ENCODE assay signal across 7 mouse cellular contexts in the genomic region with DNA sequence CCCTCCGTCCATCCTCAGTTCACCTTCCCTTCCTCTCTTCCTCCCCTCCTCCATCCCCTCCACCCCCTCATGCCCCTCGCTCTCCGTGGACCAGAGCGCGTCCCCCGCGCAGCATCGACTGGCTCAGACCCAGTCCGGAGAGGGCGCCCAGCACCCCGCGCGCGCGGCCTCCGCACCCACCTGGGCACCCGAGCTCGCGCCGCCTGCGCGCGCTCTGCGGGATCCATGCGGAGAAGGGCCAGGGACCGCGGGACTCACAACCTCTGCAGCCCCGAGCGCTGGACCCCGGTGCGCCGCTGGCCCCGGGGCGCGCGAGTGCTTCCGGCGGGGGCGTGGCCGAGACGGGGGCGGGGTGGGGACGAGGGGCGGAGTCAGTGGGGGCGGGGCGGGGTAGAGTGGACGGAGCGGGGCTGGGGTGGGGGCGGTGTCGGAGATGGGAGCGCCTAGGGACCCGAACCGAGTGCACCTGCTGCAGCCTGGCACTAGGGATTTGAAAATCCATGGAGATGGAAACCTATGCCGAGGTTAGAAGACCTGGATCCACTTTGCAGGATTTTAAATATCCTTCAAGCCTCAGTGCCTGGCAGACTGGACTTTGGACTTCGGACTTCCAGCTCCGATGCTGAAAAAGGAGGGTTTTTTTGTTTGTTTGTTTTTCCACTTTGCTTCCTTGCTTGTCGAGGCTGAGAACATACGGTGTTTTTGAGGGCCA. TPM values are rescaled to one million over a fixed set of nuclear protein-coding genes. Genes with fewer than 3 reads are reported as not detected.
DNase-seq lines count a peak whose midpoint lies in the region; ATAC-seq and TF ChIP-seq lines count a peak whose summit lies in the region.

A gene (minus strand): TSS at position 320 of the 712 bp plus-strand sequence.

- no peak within 1 kb of the TSS for H3K27ac ChIP-seq in hindbrain, embryonic 13.5 days
- no peak within 1 kb of the TSS for H3K27ac ChIP-seq in limb, embryonic 14.5 days (replicated peaks; ENCODE audit: low read depth, low read length)
- H3K27ac ChIP-seq in midbrain, embryonic 13.5 days = no peak within 1 kb of the TSS
- no peak within 1 kb of the TSS for H3K27ac ChIP-seq in testis, adult 2 months (ENCODE audit: control insufficient read depth, insufficient read depth, low read depth, low read length)

- H3K4me3 ChIP-seq in E14TG2a.4 (replicated peaks; ENCODE audit: low read length) = peak within 1 kb of the TSS; percentile 95
- peak within 1 kb of the TSS; percentile 78 for H3K4me3 ChIP-seq in hindbrain, embryonic 13.5 days
- H3K4me3 ChIP-seq in limb, embryonic 14.5 days (replicated peaks; ENCODE audit: low read length) = peak within 1 kb of the TSS; percentile 82
- peak within 1 kb of the TSS; percentile 78 for H3K4me3 ChIP-seq in midbrain, embryonic 13.5 days (replicated peaks)
- peak within 1 kb of the TSS; percentile 87 for H3K4me3 ChIP-seq in testis, adult 2 months (ENCODE audit: control insufficient read depth, low read depth, low read length)

- H3K4me2 ChIP-seq in hindbrain, embryonic 13.5 days = peak within 1 kb of the TSS; percentile 87
- H3K4me2 ChIP-seq in limb, embryonic 14.5 days (replicated peaks; ENCODE audit: low read depth, low read length, severe bottlenecking) = peak within 1 kb of the TSS; percentile 84
- peak within 1 kb of the TSS; percentile 87 for H3K4me2 ChIP-seq in midbrain, embryonic 13.5 days (replicated peaks)

- WGBS in hindbrain, embryonic 13.5 days = under 1% methylated on average over 51 of the region's 58 CpGs
- under 1% methylated on average over 42 of the region's 58 CpGs for WGBS in limb, embryonic 14.5 days
- under 1% methylated on average over 58 of the region's 58 CpGs for WGBS in midbrain, embryonic 13.5 days

- no peak for TF ChIP-seq CTCF in E14TG2a.4 (conservative IDR thresholded peaks at IDR 0.05; ENCODE audit: low read length)
- no peak for TF ChIP-seq CTCF in testis, adult 2 months (IDR thresholded peaks at IDR 0.05; ENCODE audit: control insufficient read depth, insufficient read depth, insufficient replicate concordance, low read depth, low read length)

- peaks cover 79% of the 10 kb centered on the region for H3K4me1 ChIP-seq in E14TG2a.4 (replicated peaks; ENCODE audit: low read depth, low read length)
- peaks cover 17% of the 10 kb centered on the region for H3K4me1 ChIP-seq in hindbrain, embryonic 13.5 days (replicated peaks)
- 0 out of 2 replicates have a peak, but pooled peaks cover 6% of the 10 kb centered on the region for H3K4me1 ChIP-seq in limb, embryonic 14.5 days (ENCODE audit: control insufficient read depth, insufficient read depth, low read length)
- H3K4me1 ChIP-seq in midbrain, embryonic 13.5 days (replicated peaks) = peaks cover 17% of the 10 kb centered on the region
- H3K4me1 ChIP-seq in testis, adult 2 months (ENCODE audit: control insufficient read depth, insufficient read depth, low read length) = peaks cover 17% of the 10 kb centered on the region

- TF ChIP-seq POLR2A in limb, embryonic 14.5 days (IDR thresholded peaks at IDR 0.05; ENCODE audit: borderline replicate concordance, extremely low read depth, insufficient read depth, insufficient read length) = no peak
- TF ChIP-seq POLR2A in testis, adult 2 months (IDR thresholded peaks at IDR 0.05; ENCODE audit: control insufficient read depth, low read depth, low read length) = no peak

- peaks cover 41% of the 10 kb centered on the region for H3K36me3 ChIP-seq in E14TG2a.4 (ENCODE audit: insufficient read depth, low read length)
- no peaks in the 10 kb centered on the region for H3K36me3 ChIP-seq in hindbrain, embryonic 13.5 days
- no peaks in the 10 kb centered on the region for H3K36me3 ChIP-seq in limb, embryonic 14.5 days (ENCODE audit: control insufficient read depth, insufficient read depth, low read length)
- no peaks in the 10 kb centered on the region for H3K36me3 ChIP-seq in midbrain, embryonic 13.5 days
- no peaks in the 10 kb centered on the region for H3K36me3 ChIP-seq in testis, adult 2 months (ENCODE audit: control insufficient read depth, insufficient read depth, low read length)

- ATAC-seq in activated CD4-positive, CD25-positive, alpha-beta regulatory T cell, adult 4 months = peak; percentile 36
- peak; percentile 19 for ATAC-seq in erythroid progenitor cell, adult 5-6 weeks (replicated peaks; ENCODE audit: low FRiP score, poor library complexity, severe bottlenecking)
- peak; percentile 78 for ATAC-seq in hindbrain, embryonic 13.5 days (ENCODE audit: low FRiP score)
- peak; percentile 80 for ATAC-seq in limb, embryonic 14.5 days (ENCODE audit: low FRiP score, low read depth)
- ATAC-seq in midbrain, embryonic 13.5 days = peak; percentile 82

- no peaks in the 10 kb centered on the region for H3K27me3 ChIP-seq in E14TG2a.4 (ENCODE audit: insufficient read depth, low read length)
- peaks cover 43% of the 10 kb centered on the region for H3K27me3 ChIP-seq in hindbrain, embryonic 13.5 days
- H3K27me3 ChIP-seq in limb, embryonic 14.5 days (ENCODE audit: control insufficient read depth, insufficient read depth, low read length) = peaks cover 20% of the 10 kb centered on the region
- peaks cover 33% of the 10 kb centered on the region for H3K27me3 ChIP-seq in midbrain, embryonic 13.5 days
- no peaks in the 10 kb centered on the region for H3K27me3 ChIP-seq in testis, adult 2 months (ENCODE audit: control insufficient read depth, insufficient read depth, low read length)

- peaks cover 3% of the 10 kb centered on the region; the same call in 1 of the 2 replicates for H3K9me3 ChIP-seq in E14TG2a.4 (ENCODE audit: low read length)
- H3K9me3 ChIP-seq in hindbrain, embryonic 13.5 days = no peaks in the 10 kb centered on the region
- no peaks in the 10 kb centered on the region for H3K9me3 ChIP-seq in limb, embryonic 14.5 days (ENCODE audit: control insufficient read depth, low read length)
- H3K9me3 ChIP-seq in midbrain, embryonic 13.5 days = no peaks in the 10 kb centered on the region

- H3K9ac ChIP-seq in hindbrain, embryonic 13.5 days = peak within 1 kb of the TSS; percentile 82
- peak within 1 kb of the TSS; percentile 68 for H3K9ac ChIP-seq in limb, embryonic 14.5 days (ENCODE audit: low read depth, low read length, severe bottlenecking)
- H3K9ac ChIP-seq in midbrain, embryonic 13.5 days (replicated peaks) = peak within 1 kb of the TSS; percentile 78

- DNase-seq in limb, embryonic 14.5 days (ENCODE audit: low spot score) = peak; percentile 14

RNA-seq across cellular contexts. Expression of the gene that starts here (rescaled TPM):
- 1 to 10 TPM in 1 of 2 experiments, under 1 TPM in 1; 0.89 to 1.1 TPM for polyA plus RNA-seq in activated CD4-positive, CD25-positive, alpha-beta regulatory T cell, adult 4 months (2017; shearing (Covaris generic))
- 5.0 and 6.3 TPM in 2 replicates for total RNA-seq in erythroid progenitor cell, adult 5-6 weeks (2015; ENCODE audit: low replicate concordance)
- 3.5 and 8.6 TPM in 2 replicates for total RNA-seq in erythroid progenitor cell, adult 5-6 weeks (2017; ENCODE audit: low replicate concordance)
- polyA plus RNA-seq in hindbrain, embryonic 13.5 days (2015; fragmentation: Nextera tagmentation; extraction: Ambion mirVana) = 11.4 and 13.3 TPM in 2 replicates
- 9.5 and 11.3 TPM in 2 replicates for polyA plus RNA-seq in limb, embryonic 14.5 days (2012; rRNA removed)
- 15.7 and 16.0 TPM in 2 replicates for polyA plus RNA-seq in limb, embryonic 14.5 days (2014; fragmentation: Nextera tagmentation; extraction: Ambion mirVana)
- polyA plus RNA-seq in midbrain, embryonic 13.5 days (2015; fragmentation: Nextera tagmentation; extraction: Ambion mirVana) = 15.0 and 17.9 TPM in 2 replicates
- polyA plus RNA-seq in testis, adult 2 months (2012; rRNA removed) = 1.6 and 97.7 TPM in 2 replicates

Comparison
In these comparisons a context has a peak if more than half of its experiments do, and no peak if none do; other contexts are left out.
1. ATAC-seq: peak in every context shown above with its lines; median percentile 82 in midbrain, embryonic 13.5 days; 80 in limb, embryonic 14.5 days; 78 in hindbrain, embryonic 13.5 days; 36 in activated CD4-positive, CD25-positive, alpha-beta regulatory T cell, adult 4 months; 19 in erythroid progenitor cell, adult 5-6 weeks.